Mouse (Mus musculus) mesoderm, embryonic 11.5 days (tissue): ENCODE data around the gene Pik3r1.

ENCODE experiments used
- DNase-seq: peaks from one replicate; pipeline ENCODE4 v3.0.0-alpha.2; 2012; ENCODE audit warnings: low read depth, low spot score

The Pik3r1 gene

DNA sequence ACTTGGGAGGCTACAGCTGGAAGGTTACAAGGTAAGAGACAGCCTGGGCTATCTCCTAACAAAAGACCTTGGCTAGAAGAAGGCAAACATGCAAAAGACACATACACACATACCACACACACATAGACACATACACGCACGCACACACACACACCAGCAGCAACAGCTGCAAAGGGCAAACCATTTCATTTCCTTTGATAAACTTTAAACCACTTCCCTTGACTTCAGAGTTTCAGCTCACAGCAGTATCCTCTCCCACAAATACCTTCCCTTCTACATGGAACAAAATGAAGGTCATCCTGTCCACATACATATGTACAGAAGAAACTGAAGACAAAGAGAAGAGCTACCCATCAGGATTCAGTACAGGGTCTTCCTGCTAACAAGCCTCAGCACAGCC, 56.7 kb downstream of the Pik3r1 start:
- DNase-seq = no peak

DNA sequence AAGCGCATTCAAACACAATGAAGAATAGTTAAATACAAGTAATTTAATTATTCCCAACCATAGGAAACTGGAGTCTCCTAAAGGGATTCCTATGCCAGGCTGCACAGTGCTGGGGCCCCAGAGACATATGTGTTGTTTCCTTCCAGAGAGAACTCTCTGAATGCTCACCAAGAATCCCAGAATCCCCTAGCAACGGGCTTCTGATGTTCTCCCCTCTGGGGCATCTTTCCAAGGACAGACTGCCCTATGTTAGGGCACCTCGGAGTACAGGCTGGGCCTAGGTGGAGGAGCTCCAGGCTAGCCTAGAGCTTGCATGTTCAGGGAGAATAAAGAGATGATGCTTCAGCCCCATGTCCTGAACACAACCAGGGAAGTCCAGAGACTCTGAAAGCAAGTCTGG, 58.2 kb downstream of the Pik3r1 start:
- DNase-seq = no peak

DNA sequence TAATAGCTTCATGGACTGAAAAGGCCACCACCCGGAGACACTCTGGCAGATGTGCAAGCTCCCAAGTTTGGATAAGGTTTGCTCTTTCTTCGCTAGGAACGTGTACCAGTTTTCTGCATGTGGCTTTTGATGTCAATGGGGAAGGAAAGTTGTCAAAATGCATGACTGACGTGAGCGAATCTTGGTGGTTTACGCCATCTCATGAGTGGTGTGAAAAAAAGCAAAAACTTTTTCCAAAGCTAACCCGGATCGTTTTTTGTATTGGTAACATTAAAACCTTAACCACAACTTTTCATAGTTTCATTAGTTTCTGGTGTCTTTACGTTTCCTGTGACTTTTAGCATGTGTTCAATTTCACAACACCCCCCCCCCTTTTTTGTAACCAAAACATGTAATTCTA, 60.8 kb downstream of the Pik3r1 start:
- DNase-seq = no peak

DNA sequence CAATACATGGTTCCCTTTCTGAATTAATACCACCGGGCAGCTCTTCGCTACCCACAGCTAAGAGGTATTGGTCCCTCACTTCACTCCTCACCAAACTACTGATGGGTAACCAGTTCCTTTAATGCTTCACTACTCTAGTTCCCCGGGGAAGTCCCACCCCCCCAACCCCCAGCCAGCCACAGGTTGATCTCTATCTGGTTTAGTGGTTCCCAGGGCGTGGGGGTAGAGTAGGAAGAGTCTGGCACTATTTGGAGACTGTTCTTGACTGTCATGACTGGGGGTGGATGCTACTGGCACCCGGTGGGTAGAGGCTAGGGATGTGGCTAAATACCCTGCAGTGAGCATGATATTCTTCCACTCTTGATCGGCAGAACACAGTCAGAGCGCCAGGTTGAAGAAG, 61.6 kb downstream of the Pik3r1 start:
- DNase-seq = no peak

DNA sequence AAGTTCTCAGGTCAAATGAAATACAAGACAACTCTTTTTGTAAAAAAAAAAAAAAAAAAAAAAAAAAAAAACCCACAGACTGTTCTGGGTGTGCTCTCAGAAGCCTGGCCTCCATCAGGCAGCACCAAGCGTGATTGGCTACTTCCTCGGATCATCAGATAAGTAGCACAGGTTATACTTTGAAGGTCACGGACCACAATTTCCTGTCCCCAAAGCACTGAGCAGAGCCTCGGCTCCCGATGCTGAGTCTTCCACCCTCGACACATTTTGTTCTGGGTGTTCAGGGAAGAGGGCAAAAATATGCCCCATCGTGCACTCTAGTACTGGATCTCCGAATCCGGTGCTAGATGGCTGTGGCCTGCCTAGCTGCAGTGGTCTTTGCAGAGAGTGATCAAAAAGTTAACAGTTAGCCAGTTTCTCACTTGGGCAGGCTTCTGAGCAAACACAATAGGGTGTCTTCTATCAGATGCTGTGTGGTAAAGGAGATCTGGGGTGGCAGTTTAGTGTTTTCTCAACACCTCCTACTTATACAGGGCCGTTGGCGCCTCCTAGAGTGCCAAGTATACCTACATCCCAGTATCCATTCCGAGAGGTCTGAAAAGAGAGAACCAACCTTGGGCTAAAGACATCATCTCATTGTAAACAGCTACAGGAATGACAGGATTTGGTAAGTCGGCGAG, 65.8 kb downstream of the Pik3r1 start:
- DNase-seq = no peak

DNA sequence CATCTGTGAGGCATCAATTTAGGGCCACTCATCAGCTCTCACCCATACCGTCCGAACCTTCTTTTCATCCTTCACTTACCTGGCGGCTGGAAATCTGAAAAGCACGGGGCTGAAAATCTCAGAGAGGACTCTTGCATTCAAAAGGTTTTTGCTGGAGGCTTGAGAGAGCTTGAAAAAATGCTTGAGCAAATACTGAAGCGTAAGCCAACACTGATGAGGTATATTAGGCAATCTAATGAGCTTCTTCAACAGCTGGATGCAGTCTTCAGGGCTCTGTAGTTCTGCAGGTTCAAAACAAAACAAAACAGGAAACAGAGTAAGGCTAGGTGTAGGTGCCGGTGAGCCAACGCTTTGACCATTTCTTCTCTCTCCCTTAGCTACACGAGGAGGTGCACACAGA, 66.4 kb downstream of the Pik3r1 start:
- DNase-seq = no peak

DNA sequence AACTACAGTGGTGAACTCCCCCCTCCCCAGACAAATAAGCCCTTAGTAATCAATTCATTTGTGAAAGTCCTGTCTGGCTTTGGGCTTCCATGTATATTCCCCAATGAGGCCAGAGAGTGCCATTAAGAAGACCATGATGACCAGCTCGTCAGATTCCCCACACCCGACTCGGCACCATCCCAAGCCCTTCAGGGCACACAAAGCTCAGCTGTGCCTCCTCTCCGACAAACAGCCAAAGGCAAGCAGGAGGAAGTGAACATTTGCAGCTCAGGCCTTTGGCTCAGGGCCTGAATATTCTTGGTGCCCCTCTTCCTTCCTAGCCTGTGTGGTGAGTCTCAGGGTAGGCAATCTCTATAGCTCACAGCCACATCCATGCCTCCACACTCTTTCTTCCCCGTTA, 68.3 kb downstream of the Pik3r1 start:
- DNase-seq = no peak

DNA sequence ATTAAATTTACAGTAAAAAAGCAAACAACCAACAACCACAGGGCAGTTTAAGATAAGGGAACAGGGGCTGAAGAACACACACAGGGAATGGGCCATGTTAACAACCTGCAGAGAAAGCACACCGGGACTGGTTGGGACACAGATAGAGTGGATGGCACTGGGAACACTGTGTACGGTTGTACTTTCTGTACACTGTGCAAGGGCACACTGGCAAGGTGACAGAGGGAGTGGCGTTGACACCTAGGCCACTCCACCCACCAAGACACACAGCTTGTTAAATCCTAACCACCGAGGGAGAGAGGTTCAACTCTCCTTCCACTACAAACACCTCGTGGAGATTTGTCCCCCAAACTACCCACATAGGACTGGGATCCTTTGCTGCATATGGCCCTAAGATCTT, 70.1 kb downstream of the Pik3r1 start:
- no peak for DNase-seq

DNA sequence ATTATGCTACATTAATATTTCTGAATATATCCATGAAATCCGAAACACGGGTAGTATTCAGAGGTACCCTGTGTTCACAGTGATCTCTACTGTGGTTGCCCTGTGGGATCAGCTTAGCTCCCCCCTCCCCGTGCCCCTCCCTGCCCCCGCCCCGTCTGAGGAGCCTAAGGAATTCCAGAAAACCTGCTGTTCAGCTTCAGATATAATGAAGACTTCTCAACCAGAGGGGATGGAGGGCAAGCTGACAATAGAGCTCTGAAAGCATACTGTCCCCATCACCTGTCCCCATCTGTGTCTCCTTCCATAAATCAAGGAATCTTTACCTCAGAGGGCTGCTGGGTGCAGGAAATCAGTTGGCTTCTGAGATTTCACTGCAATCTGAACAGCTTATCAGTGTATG, 70.6 kb downstream of the Pik3r1 start:
- DNase-seq = no peak

DNA sequence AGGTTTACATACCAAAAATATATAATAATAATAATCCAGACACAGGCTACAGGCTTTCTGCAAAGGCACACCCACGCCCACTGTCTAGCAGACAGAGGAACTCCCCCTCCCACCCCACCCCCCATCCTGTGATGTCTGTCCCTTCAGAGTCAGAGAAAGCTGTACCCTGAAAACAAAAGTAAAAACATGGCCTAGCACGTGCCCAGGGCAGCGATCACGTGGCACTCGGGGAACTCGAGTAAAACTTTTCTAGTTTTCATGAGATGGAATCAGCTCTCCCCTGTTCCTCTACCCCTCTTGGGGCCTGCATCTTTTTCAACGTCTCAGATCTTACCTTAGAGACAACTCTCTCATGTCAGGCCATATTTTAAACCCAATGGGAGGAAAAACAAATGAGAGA, 71.2 kb downstream of the Pik3r1 start:
- DNase-seq = no peak

DNA sequence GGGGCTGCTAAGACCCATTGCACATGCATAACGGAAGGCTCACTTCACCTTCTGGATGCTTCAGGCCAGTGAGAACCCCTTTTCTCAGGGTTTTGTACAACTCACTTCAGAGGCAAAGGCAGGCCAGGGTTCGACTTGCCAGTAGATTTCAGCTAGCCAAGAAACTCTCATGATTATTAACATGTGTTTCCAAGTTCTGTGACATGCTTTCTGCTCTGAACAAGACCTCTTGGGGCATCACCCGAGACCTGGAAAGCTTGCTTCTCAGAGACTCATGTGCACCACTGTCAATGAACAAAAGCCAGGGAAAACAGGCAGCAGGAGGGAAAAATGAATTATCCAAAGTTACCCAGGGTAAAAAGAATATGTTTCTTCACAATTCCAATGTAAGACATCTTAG, 71.7 kb downstream of the Pik3r1 start:
- no peak for DNase-seq

DNA sequence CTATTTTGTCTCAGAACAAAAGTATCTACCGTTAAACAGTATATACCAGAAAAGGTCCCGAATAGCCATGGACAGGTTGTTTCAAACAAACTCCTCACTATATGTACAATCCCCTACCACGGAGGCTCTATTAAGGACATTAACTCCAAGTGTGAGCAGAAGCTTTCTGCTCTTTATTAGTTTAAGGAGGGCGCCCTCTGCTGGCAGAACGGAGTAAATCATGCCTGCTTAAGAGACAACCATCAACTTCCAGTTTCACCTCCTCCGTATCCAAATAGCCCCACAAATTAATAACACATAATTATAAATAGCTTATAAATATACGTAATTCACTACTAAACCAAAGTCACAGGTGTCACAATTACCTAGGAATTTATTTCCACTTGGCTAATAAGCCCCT, 72.1 kb downstream of the Pik3r1 start:
- DNase-seq = peak; percentile 89

DNA sequence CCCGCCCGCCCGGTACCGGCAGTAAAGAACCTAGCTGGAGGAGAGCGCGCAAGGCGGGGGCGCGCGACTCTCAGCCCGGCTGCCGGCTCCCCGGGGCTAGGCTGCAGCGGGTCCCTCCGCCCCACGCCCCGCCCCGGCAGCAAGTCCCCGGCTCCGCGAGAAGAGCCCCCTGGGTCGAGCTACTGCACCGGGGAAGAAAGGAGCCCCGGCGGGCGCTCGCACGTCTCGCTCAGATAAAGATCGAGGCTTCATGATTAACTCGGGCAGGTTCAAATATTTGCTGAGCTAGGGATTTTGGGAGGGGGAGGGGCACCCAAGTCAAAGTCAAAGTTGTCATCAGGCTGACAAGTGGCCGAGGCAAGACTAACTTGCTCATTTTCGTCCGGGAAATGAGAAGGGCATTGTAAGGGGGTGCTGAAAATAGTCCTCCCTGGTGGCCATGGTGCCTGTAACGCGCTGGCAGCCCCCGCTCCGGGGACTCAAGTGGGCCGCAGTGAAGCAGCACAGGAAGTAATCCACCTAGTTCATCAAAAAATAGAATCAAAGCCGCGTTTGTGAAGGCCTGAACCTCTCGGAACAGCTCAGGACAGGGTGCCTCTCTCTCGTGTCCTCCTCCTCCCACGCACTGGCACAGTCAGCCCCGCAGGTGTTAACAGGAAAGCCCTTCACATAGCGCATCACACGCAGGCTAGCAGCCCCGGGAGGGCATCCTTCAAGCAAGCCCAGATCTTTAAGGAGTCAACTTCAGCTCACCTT, 73.3 kb downstream of the Pik3r1 start:
- peak; percentile 61 for DNase-seq

DNA sequence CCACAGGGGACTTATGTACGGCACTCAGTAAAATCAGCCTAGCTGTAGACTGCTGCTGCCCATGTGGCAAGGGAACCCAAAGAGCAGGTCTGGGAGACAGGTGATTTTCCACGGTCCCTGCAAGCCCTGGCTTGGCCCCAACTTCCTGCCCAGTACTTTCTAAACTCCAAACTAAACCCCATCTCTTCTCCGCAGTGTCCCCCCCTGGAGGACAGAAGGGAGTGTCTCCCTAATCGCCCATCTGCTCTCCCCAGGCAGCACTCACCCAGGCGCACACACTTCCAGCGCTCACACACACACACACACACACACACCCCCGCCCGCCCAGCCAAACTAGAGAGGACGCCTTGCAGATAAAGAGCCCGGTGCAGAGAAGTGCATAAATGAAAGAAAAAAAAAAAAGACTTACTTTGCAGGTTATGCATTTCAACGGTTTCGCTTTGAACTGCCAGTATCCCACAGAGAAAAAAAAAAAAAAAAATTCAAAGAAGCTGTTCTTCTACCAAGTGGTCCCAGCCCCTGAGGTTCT, 74.0 kb downstream of the Pik3r1 start:
- DNase-seq = peak; percentile 51

DNA sequence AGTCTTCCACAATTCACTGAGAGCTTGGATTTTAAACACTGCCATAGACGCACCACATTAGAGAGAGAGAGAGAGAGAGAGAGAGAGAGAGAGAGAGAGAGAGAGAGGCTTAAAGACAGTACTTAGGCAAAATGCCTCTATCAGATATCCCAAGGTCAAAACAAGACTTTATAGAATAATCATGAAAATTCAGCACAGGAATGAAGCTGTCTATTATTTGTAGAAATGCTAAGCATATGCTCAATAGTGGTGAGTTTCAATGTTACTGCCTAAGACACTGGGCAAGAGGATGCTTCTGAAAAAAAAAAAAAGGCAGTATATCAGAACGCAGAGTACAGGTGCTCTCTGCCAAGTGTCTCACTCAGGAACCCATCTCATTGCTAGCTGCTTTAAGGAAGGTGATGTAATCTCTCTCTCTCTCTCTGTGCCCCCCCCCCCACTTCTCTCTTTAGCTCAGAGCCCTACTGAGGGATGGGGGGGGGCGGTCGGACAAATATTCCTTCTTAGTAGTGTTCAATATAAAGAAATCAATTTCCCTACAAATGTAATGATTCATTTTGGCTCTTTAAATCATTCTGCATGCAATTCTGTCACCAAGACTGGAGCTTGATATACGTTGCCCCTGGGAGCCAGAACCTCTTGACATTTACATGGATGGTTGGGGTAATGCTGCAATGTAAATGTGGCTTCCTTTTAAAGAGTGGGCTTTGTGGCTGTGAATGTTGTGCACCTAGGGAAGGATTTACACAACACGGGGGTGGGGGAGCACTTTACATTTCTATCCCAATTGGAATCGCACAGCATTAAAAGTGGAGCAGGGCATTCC, 74.9 kb downstream of the Pik3r1 start:
- peak; percentile 46 for DNase-seq

DNA sequence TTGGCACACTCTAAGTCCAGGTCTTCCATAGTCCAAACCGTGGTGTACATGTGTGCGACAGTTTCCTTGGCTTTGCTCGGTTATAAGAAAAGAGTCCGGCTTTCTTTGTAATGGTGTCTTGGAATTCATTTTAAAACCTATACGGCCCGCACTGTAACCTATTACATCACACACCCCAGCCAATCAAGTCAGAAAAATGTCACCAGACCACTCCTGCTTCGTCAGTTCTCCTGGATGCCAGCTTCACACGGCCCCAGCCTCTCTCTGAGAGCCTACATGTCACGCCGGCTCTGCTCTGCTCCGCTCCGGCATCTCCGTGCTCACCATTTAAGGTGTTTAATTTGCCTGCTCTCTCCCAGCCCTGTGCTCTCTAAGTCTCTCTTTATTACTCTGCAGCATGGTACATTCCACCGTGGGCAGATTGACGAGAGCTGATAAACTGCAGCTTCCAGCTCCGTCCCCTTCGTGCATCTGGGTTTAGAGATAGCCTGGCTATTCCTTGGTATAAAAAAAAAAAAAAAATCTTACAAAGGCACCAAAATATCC, 75.7 kb downstream of the Pik3r1 start:
- no peak for DNase-seq

DNA sequence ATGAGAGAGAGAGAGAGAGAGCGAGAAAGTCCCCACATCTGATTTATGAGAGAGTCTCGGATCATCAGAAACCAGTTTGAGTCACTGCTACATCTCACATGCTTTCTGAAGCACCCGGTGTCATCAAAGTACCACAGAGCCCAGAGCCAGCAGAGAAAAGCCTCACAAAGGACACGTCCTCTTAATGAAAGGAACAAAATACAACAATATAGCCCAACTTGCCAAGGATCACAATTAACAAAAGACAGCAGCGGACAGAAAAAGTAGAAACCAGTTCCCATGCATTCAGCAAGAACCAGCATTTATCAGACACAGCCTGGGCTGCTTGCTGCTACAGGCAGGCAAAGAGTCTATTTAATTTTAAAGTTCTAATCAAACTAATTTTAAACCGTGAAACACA, 76.3 kb downstream of the Pik3r1 start:
- DNase-seq = no peak

DNA sequence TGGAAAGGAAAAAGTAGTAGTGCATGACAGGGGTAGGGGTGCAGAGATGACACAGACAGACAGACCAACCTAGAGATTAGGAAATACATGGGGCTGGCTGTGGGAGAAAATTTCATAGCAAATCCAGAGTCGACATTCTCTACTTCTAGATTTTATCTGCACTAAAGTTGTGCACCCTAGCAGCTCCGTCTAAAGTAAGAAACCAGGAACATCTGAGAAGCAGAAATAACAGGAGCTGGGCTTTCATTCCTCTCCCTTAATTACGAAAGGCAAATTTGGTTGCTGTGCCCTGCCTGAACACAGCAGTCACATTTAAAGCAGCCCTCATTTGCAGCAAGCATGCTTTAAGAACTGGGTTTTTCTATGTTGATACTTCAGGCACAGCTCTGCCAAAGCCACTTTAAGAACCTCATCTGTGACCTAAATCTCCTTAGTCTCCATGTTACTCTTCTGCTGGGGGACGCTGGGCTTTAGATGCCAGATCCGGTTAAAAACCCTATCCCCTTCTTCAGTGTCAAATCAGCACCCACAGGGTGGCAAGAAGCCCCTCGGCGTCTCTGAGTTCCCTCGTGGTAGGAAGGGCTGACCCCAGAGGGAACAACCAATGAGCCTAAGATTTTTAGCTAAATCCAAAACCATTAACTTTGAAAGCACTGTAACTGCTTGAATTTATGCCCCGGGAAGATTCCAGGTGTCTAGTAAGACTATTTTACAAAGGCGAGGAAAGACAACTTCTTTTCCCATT, 76.9 kb downstream of the Pik3r1 start:
- DNase-seq = no peak

DNA sequence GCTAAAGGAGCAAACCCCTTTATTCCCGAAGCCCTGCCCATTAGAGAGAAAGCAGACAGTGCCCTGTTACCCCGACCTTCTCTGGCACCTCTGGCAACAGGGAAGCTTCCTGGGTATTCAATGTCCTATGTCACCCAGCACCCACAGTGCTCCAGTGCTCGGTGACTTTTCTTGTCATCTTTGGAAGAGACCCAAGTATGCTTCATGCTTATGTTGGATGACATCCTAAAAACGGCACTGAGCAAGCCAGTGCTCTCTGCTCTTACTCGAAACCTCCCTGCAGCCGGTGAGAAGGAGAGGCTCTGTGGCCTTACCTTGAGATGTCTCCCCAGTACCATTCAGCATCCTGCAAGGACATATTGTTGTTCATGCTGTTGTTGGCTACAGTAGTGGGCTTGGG, 77.8 kb downstream of the Pik3r1 start:
- no peak for DNase-seq

DNA sequence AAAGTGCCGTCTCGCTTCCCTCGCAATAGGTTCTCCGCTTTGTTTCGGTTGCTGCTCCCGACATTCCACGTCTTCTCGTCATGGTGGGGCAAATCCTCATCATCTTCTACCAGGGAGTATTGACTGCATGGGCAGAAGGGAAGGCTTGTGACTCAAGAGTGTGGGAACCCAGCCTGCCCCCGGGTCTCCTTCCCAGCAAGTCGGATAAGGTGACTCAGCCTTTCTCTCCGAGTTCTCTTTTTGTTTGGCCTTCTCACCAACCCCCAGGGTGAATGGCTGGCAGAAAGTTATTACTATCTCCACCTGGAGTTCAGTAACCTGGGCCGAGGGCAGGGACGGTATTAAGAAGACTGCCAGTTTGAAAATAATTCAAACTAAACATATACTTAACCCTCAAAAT, 81.8 kb downstream of the Pik3r1 start:
- DNase-seq = no peak

DNA sequence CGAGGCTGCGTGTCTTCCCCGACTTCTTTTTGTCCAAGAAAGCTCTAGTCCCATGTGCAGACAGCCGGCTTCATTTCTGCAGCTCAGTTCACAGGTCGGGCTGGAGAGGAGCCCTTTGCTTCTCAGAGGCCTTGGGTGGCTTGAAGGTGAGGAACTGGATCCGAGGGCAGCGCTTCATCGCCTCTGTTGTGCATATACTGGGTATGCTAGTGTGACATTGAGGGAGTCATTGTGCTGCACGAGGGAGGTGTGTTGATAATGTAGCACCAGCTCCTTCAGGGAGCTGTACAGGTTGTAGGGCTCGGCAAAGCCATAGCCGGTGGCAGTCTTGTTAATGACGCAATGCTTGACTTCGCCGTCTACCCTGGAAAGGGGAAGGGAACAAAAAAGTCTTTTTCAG, 83.3 kb downstream of the Pik3r1 start:
- no peak for DNase-seq
